Mouse (Mus musculus) cerebellum, adult 2 months (tissue): ENCODE results near the gene Ndufb10.

ENCODE experiments used
- CTCF ChIP-seq: fragments of 200-500 bp; IDR thresholded peaks from 2 replicates; pipeline ENCODE4 v1.5.1; 2011; ENCODE audit warnings: low read depth, mild to moderate bottlenecking, control low read depth, low read length, moderate library complexity, borderline replicate concordance; ENCODE audit not compliant: insufficient read depth
- POLR2A ChIP-seq: fragments of 200-500 bp; IDR thresholded peaks from 2 replicates; pipeline ENCODE4 v1.6.1; 2011; ENCODE audit warnings: low read length, control low read depth, borderline replicate concordance; ENCODE audit not compliant: insufficient read depth

GRCm38 (mm10) chr17:24732233-24732935 lies 8.1 kb upstream of the Ndufb10 start:
- TF ChIP-seq CTCF, result no peak
- TF ChIP-seq POLR2A, result no peak
